Mouse (Mus musculus): ENCODE measurements at regions not wholly inside any gene's neighbourhood (a gene's known extent, or its start where the extent isn't known, plus 50 kb on each side); places are given as distances from the start of the nearest gene placed in this dataset.
A peak's percentile ranks its signal among the peaks of the same experiment; 100 is the strongest.

GRCm38 (mm10) chr2:116979561-116980391, 101.3 kb downstream of the Tmco5 start:
- ATAC-seq (ENCODE audit: low TSS enrichment), result no peak

- no peak for ATAC-seq (ENCODE audit: low TSS enrichment)
These were observed 102.2 kb downstream of the Tmco5 start for GRCm38 (mm10) chr2:116980692-116981091.

DNA sequence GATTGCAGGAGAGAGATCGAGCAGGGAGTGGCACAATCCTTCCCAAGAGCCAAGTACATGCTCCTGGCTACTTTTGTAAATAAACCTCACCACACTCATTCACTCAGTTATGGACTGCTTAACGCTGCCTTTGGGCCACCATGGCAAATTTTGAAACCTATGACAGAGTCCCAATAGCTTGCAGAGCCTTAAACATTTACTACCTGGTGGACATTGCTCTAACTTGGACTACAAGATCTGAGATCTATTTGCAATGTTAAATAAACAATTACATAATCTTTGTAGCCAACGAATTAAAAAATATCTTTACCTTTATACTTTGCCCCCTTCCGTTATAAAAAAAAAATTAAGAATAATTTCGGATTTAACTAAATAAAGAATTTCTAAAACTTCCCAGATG, 104.9 kb downstream of the Tmco5 start:
- ATAC-seq (ENCODE audit: low TSS enrichment), result no peak

GRCm38 (mm10) chr2:116983821-116984351, 105.4 kb downstream of the Tmco5 start:
- peak; percentile 11; the same call in 1 of the 2 replicates for ATAC-seq (ENCODE audit: low TSS enrichment)

DNA sequence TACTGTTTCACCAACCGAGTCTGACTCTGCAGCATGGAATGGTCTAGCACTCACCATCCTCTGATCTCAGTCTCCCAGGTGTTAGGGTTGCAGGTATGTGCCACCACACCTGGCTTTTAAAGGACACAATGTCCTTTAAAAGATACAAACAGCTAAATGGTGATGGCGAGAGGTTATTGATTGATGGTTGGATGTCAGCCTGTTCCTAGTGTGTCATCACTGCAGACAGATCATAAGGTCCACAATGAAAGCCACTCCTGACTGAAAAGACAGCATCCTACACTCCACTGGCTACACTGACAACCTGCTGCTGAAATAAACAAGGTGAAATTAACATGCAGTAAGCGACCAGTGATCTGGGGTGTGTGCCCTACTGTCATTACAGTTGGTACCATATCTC, 106.1 kb downstream of the Tmco5 start:
- no peak for ATAC-seq (ENCODE audit: low TSS enrichment)

DNA sequence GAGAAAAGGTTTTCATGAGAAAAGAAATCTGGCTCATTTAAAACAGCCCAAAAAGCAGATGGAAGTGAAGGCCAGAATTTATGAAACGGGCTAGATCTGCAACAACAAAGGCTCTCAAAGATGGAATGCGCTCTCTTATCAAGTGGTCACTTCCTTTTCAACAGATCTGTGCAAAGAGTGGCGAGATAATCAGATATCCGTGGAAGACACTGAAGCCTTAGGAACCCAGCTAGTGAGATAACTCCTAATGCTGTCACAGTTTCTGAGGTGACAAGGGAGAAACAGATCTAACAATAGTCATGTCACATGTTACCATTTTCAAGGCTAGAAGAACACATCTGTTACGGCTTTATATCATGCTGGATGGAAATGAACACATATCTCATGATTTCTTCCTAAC, 107.1 kb downstream of the Tmco5 start:
- no peak for ATAC-seq (ENCODE audit: low TSS enrichment)

DNA sequence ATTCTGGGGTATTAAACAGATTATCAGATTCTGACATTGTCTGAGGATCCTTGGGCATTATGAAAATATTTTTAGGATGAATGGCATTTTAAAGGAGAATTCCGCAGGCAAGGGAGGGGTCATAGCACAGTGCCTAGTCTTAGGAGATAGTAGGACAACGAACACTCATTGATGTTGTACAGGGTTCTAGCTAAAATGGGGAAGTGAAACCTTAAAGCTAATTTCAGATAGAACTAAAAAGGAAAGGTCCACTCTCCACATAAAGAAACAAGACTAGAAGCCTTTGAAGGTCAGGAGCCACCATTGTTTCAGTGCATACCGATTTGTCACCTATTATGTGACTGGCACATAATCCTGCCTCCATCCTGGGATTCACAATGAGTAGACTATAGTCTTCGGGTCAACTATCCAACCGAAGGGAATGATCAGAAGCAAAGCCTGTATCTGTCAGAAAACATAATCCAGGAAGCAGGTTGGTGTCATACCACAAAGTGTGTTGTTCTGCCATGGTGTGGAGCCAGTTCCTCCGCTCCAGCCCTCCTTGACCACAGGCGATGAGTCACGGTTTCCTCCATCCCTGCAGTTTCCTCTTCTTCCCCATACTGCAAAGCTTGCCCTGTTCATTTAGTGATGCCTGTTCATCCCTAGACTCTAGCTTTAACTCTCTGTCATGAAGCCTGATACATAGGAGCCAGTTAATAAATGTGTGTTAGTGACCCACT, 110.6 kb downstream of the Tmco5 start:
- ATAC-seq (ENCODE audit: low TSS enrichment), result no peak

GRCm38 (mm10) chr2:116990106-116990505, 111.6 kb downstream of the Tmco5 start:
- no peak for ATAC-seq (ENCODE audit: low TSS enrichment)

GRCm38 (mm10) chr2:116991561-116992042, 113.1 kb downstream of the Tmco5 start:
- 0 out of 2 replicates have a peak, but pooled peaks have one; percentile 34 for ATAC-seq (ENCODE audit: low TSS enrichment)

DNA sequence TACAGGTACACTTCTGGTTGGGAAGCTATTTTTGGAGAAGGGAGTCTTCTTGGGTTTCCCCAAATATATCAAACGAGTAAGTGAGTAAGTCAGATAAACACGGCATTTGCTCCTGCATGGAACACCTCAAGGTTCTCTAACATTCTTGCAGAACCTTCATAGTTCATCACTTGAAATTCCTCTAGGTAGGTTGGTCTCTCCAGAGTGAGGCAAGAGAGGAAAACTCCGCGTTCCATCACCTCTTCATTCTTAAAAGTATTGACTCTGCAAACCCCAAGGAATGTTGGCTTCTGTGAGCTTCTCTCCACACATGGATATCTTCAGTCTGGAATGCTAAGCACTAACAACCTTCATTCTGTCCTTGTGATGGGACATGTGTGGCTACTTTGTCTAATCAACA, 115.2 kb downstream of the Tmco5 start:
- no peak for ATAC-seq (ENCODE audit: low TSS enrichment)

- no peak for ATAC-seq (ENCODE audit: low TSS enrichment)
These were observed 117.8 kb downstream of the Tmco5 start for GRCm38 (mm10) chr2:116996302-116996701.

GRCm38 (mm10) chr2:116998822-116999221, 120.3 kb downstream of the Tmco5 start:
- ATAC-seq (ENCODE audit: low TSS enrichment), result no peak

GRCm38 (mm10) chr2:116999592-116999991, 121.1 kb downstream of the Tmco5 start:
- ATAC-seq (ENCODE audit: low TSS enrichment), result no peak

GRCm38 (mm10) chr2:117003976-117004375, 117.2 kb upstream of the Spred1 start:
- ATAC-seq (ENCODE audit: low TSS enrichment), result no peak

DNA sequence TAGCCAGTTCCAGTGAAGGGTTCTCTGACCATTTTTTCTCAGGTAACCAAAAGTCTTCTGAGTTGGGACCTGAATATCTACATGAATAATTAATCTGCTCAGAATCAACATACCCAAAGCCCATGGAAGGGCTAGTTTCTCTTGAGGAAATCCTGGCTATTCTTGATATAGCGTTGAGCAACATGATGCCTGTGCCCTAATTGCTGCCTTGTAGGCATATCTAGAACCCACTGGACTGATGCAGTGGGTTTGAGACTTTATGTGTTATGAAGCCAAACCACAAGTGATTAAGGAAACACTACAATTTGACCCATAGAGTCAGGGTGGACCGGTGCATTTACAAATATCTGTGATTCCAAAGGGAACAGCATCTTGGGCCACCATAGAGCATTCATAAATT, 114.3 kb upstream of the Spred1 start:
- ATAC-seq (ENCODE audit: low TSS enrichment), result no peak

DNA sequence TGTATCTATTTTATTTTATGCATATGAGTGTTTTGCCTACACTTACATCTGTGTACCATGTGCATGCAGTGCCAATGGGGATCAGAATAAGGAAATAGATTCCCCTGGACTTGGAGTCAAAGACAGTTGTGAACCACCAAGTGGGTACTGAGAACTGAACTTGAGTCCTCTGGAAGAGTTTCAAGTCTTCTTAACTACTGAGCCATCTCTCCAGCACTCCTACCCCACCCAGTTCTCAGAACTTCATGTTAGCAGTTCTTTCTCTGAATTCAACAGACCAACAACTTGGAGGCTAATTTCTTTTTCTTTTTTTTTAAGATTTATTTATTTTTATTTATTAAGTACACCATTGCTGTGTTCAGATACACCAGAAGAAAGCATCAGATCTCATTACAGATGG, 112.3 kb upstream of the Spred1 start:
- no peak for ATAC-seq (ENCODE audit: low TSS enrichment)

- peak; percentile 79 for ATAC-seq (ENCODE audit: low TSS enrichment)
These were observed 111.2 kb upstream of the Spred1 start for GRCm38 (mm10) chr2:117010001-117010400.

- no peak for ATAC-seq (ENCODE audit: low TSS enrichment)
These were observed 110.2 kb upstream of the Spred1 start for GRCm38 (mm10) chr2:117010942-117011341.

DNA sequence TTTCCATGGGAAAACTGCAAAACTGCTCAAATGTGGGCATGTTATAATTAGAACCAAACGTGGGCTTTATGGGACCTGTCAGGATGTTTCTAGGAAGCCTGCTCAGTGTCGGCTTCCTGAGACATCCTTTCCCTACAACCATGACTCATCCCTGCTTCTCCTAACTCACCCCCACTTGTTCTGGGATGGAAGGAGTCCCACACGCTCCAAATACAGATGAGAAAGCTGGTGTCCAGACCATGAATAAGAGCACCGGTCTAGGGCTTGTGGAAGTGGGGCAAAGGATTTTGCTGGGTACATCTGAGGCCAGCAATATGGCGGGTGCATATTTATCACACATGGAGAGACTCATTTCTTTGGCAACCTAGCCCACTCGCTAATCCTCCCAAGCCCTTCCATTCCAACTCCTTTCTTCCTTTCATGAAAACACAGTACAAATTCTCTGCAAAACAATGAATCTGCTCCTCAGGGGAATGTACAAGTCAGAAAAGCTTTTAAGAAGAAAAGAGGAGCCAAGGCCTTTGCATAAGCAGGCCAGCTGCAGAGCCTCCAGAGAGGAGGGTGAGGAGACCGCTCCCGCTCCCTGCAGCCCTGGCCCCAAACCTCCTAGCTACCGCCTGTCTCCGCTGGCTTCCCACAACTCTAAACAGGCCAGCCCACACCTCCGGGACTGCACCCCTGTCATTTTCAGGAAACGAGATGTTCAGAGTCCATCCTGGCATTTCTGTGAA, 103.1 kb upstream of the Spred1 start:
- peak; percentile 93 for ATAC-seq (ENCODE audit: low TSS enrichment)

- peak; percentile 2; the same call in 1 of the 2 replicates for ATAC-seq (ENCODE audit: low TSS enrichment)
These were observed 102.1 kb upstream of the Spred1 start for GRCm38 (mm10) chr2:117018917-117019538.

DNA sequence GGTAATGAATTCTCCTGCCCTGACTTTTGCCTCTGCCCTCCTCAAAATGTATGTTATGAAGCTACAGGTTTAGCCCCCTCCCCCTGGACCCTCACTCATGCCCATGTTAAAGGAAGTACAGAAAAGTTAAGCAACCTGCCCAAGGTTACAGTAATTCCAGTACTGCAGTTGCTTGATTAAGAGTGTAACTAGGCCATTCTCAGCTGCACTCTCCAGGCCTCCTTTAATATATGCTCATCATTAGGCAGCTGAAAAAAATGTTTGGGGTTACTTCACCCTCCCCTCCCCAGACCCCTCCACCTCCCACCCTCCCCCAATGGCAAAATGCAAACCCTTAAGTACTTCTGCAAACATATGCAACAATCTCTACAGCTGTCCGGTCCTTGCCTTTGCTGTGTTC, 101.6 kb upstream of the Spred1 start:
- no peak for ATAC-seq (ENCODE audit: low TSS enrichment)

Measured in frontal cortex, adult (tissue).